Mouse (Mus musculus) hindbrain, embryonic 16.5 days (tissue): ENCODE results near the gene Il1rl1. TPM values are rescaled to one million over a fixed set of nuclear protein-coding genes. Genes with fewer than 3 reads are reported as not detected.

Experiments
- ATAC-seq: fragments of 200-750 bp; cut with Nextera tagmentation; 2 replicates; pipeline ENCODE4 v1.8.0; 2017; ENCODE audit warnings: moderate TSS enrichment, moderate library complexity
- H3K27ac ChIP-seq: fragments of 300-500 bp; sonication (generic); 2 replicates; pipeline ENCODE4 v1.5.1; 2014; ENCODE audit warnings: low read depth, mild to moderate bottlenecking, control low read depth, low read length, moderate library complexity
- H3K27me3 ChIP-seq: fragments of 300-500 bp; sonication (generic); replicated peaks from 2 replicates; pipeline ENCODE4 v1.6.1; 2014; ENCODE audit warnings: low read length; ENCODE audit not compliant: control insufficient read depth, insufficient read depth
- H3K36me3 ChIP-seq: fragments of 300-500 bp; sonication (generic); 2 replicates; pipeline ENCODE4 v1.6.1; 2014; ENCODE audit warnings: mild to moderate bottlenecking, low read length, moderate library complexity, mixed read lengths; ENCODE audit not compliant: control insufficient read depth, insufficient read depth
- H3K4me1 ChIP-seq: fragments of 300-500 bp; sonication (generic); 2 replicates; pipeline ENCODE4 v1.6.1; 2014; ENCODE audit warnings: low read depth, low read length; ENCODE audit not compliant: control insufficient read depth, insufficient read depth
- H3K4me2 ChIP-seq: fragments of 300-500 bp; sonication (generic); 2 replicates; pipeline ENCODE4 v1.6.1; 2014; ENCODE audit warnings: mild to moderate bottlenecking, low read length, control low read depth, moderate library complexity
- H3K4me3 ChIP-seq: fragments of 300-500 bp; sonication (generic); 2 replicates; pipeline ENCODE4 v1.5.1; 2014; ENCODE audit warnings: mild to moderate bottlenecking, low read length, control low read depth, moderate library complexity
- H3K9ac ChIP-seq: fragments of 300-500 bp; sonication (generic); 2 replicates; pipeline ENCODE4 v1.6.1; 2014; ENCODE audit warnings: low read depth, mild to moderate bottlenecking, control low read depth, low read length, moderate library complexity
- H3K9me3 ChIP-seq: fragments of 300-500 bp; sonication (generic); 2 replicates; pipeline ENCODE4 v1.6.1; 2014; ENCODE audit warnings: mild to moderate bottlenecking, low read length, moderate library complexity; ENCODE audit not compliant: control insufficient read depth
- WGBS: fragments of 180-500 bp; shearing (Covaris S2); extraction: QIAGEN DNeasy Blood & Tissue Kit; methylation state at CpG from one replicate; pipeline ENCODE4 v1.1.7; 2014; 5-methylcytosine and 5-hydroxymethylcytosine counted together
- polyA plus RNA-seq: library from polyadenylated mRNA; unstranded; fragments of >200 nt; fragmentation: Nextera tagmentation; extraction: Ambion mirVana; gene quantifications from 2 replicates; pipeline ENCODE4 v1.2.1, GENCODE M21; 2015

Il1rl1 gene
- polyA plus RNA-seq, 1 experiment from 2014 or later = 0.08 TPM

- no peaks in the 10 kb centered on the region for H3K36me3 ChIP-seq
Measured at GRCm38 (mm10) chr1:40468805-40469204, 39.4 kb downstream of the Il1rl1 start.

GRCm38 (mm10) chr1:40469900-40470299, 40.5 kb downstream of the Il1rl1 start:
- Histone ChIP-seq H3K27ac (no peak overlapping the region), H3K27me3 (no peaks in the 10 kb centered on the region), H3K4me1 (no peaks in the 10 kb centered on the region), H3K36me3 (no peaks in the 10 kb centered on the region), H3K9ac (no peak overlapping the region), H3K4me2 (no peak overlapping the region), H3K9me3 (no peaks in the 10 kb centered on the region), H3K4me3 (no peak overlapping the region)
- ATAC-seq = no peak
- 90% methylated on average over 12 of the region's 12 CpGs for WGBS

More at GRCm38 (mm10) chr1:40468805-40469204, 39.4 kb downstream of the Il1rl1 start:
- Histone ChIP-seq H3K9me3 (no peaks in the 10 kb centered on the region), H3K4me1 (no peaks in the 10 kb centered on the region), H3K27ac (no peak overlapping the region), H3K27me3 (no peaks in the 10 kb centered on the region), H3K4me2 (no peak overlapping the region), H3K9ac (no peak overlapping the region), H3K4me3 (no peak overlapping the region)
- WGBS = 86% methylated on average over 2 of the region's 2 CpGs
- ATAC-seq = no peak

- no peak overlapping the region for H3K9ac ChIP-seq
- H3K9me3 ChIP-seq = no peaks in the 10 kb centered on the region
- H3K4me2 ChIP-seq = no peak overlapping the region
- no peak for ATAC-seq
- no peak overlapping the region for H3K4me3 ChIP-seq
- no peaks in the 10 kb centered on the region for H3K36me3 ChIP-seq
- H3K27ac ChIP-seq = no peak overlapping the region
- H3K4me1 ChIP-seq = no peaks in the 10 kb centered on the region
- WGBS = 93% methylated on average over 1 of the region's 1 CpGs
- H3K27me3 ChIP-seq = no peaks in the 10 kb centered on the region
Measured at GRCm38 (mm10) chr1:40472401-40472800, 43.0 kb downstream of the Il1rl1 start.

GRCm38 (mm10) chr1:40473640-40474039, 44.3 kb downstream of the Il1rl1 start:
- Histone ChIP-seq H3K27me3 (no peaks in the 10 kb centered on the region), H3K4me2 (no peak overlapping the region), H3K4me1 (no peaks in the 10 kb centered on the region), H3K4me3 (no peak overlapping the region), H3K36me3 (no peaks in the 10 kb centered on the region), H3K27ac (no peak overlapping the region), H3K9me3 (no peaks in the 10 kb centered on the region), H3K9ac (no peak overlapping the region)
- ATAC-seq = no peak
- WGBS = 92% methylated on average over 4 of the region's 4 CpGs

GRCm38 (mm10) chr1:40474336-40474735, 45.0 kb downstream of the Il1rl1 start:
- no peak for ATAC-seq
- Histone ChIP-seq H3K9ac (no peak overlapping the region), H3K27me3 (no peaks in the 10 kb centered on the region), H3K4me3 (no peak overlapping the region), H3K4me2 (no peak overlapping the region), H3K27ac (no peak overlapping the region), H3K36me3 (no peaks in the 10 kb centered on the region), H3K4me1 (no peaks in the 10 kb centered on the region), H3K9me3 (no peaks in the 10 kb centered on the region)
- WGBS = 94% methylated on average over 5 of the region's 5 CpGs

GRCm38 (mm10) chr1:40475697-40476096, 46.3 kb downstream of the Il1rl1 start:
- no peaks in the 10 kb centered on the region for H3K4me1 ChIP-seq
- H3K27me3 ChIP-seq = no peaks in the 10 kb centered on the region
- whole genome bisulfite sequencing = 78% methylated on average over 3 of the region's 3 CpGs
- no peak overlapping the region for H3K4me2 ChIP-seq
- H3K9me3 ChIP-seq = no peaks in the 10 kb centered on the region
- no peaks in the 10 kb centered on the region for H3K36me3 ChIP-seq
- no peak overlapping the region for H3K9ac ChIP-seq
- ATAC-seq = no peak
- no peak overlapping the region for H3K4me3 ChIP-seq
- H3K27ac ChIP-seq = no peak overlapping the region

GRCm38 (mm10) chr1:40476756-40477155, 47.4 kb downstream of the Il1rl1 start:
- H3K9me3 ChIP-seq = no peaks in the 10 kb centered on the region
- no peak overlapping the region for H3K4me3 ChIP-seq
- no peak overlapping the region for H3K9ac ChIP-seq
- H3K4me1 ChIP-seq = no peaks in the 10 kb centered on the region
- no peak overlapping the region for H3K27ac ChIP-seq
- no peaks in the 10 kb centered on the region for H3K36me3 ChIP-seq
- no peak overlapping the region for H3K4me2 ChIP-seq
- no peaks in the 10 kb centered on the region for H3K27me3 ChIP-seq
- 76% methylated on average over 4 of the region's 4 CpGs for WGBS
- no peak for ATAC-seq

GRCm38 (mm10) chr1:40479505-40479923, 50.1 kb downstream of the Il1rl1 start:
- no peaks in the 10 kb centered on the region for H3K27me3 ChIP-seq
- 89% methylated on average over 6 of the region's 6 CpGs for WGBS
- no peak overlapping the region for H3K27ac ChIP-seq
- no peaks in the 10 kb centered on the region for H3K4me1 ChIP-seq
- H3K36me3 ChIP-seq = no peaks in the 10 kb centered on the region
- ATAC-seq = no peak
- H3K9ac ChIP-seq = no peak overlapping the region
- H3K9me3 ChIP-seq = no peaks in the 10 kb centered on the region
- no peak overlapping the region for H3K4me3 ChIP-seq
- no peak overlapping the region for H3K4me2 ChIP-seq

- H3K4me2 ChIP-seq = no peak overlapping the region
- no peak overlapping the region for H3K4me3 ChIP-seq
- no peak for ATAC-seq
- WGBS = 95% methylated on average over 4 of the region's 4 CpGs
- H3K9ac ChIP-seq = no peak overlapping the region
- no peaks in the 10 kb centered on the region for H3K36me3 ChIP-seq
- no peaks in the 10 kb centered on the region for H3K27me3 ChIP-seq
- H3K4me1 ChIP-seq = no peaks in the 10 kb centered on the region
- no peaks in the 10 kb centered on the region for H3K9me3 ChIP-seq
- H3K27ac ChIP-seq = no peak overlapping the region
Measured at GRCm38 (mm10) chr1:40494594-40494993, 65.2 kb downstream of the Il1rl1 start.

GRCm38 (mm10) chr1:40499708-40500107, 70.3 kb downstream of the Il1rl1 start:
- no peak overlapping the region for H3K27ac ChIP-seq
- H3K27me3 ChIP-seq = no peaks in the 10 kb centered on the region
- no peak overlapping the region for H3K4me3 ChIP-seq
- no peaks in the 10 kb centered on the region for H3K4me1 ChIP-seq
- no peak for ATAC-seq
- H3K36me3 ChIP-seq = no peaks in the 10 kb centered on the region
- no peak overlapping the region for H3K4me2 ChIP-seq
- H3K9me3 ChIP-seq = no peaks in the 10 kb centered on the region
- 96% methylated on average over 1 of the region's 1 CpGs for WGBS
- H3K9ac ChIP-seq = no peak overlapping the region
